Mouse (Mus musculus): ENCODE measurements at regions not wholly inside any gene's neighbourhood (a gene's known extent, or its start where the extent isn't known, plus 50 kb on each side); places are given as distances from the start of the nearest gene placed in this dataset.
"Not testable (repeated sequence)": the region's sequence is repeated elsewhere in the genome, so short reads cannot be mapped to it uniquely, and the experiment has no call there.

GRCm38 (mm10) chr3:117265790-117266189 is 94.9 kb downstream of the Plppr4 start:
- Histone ChIP-seq H3K4me1 (replicated peaks) (no peaks in the 10 kb centered on the region), H3K9ac (no peak overlapping the region), H3K4me3 (no peak overlapping the region), H3K9me3 (replicated peaks) (no peaks in the 10 kb centered on the region), H3K4me2 (no peak overlapping the region), H3K27me3 (replicated peaks) (no peaks in the 10 kb centered on the region), H3K27ac (ENCODE audit: poor library complexity, severe bottlenecking) (no peak overlapping the region), H3K36me3 (no peaks in the 10 kb centered on the region)
- 84% methylated on average over 9 of the region's 9 CpGs for WGBS
- no peak for ATAC-seq (ENCODE audit: insufficient number of reproducible peaks, low FRiP score)

GRCm38 (mm10) chr3:117247833-117248232 is 112.8 kb downstream of the Plppr4 start:
- no peak for ATAC-seq (ENCODE audit: insufficient number of reproducible peaks, low FRiP score)

GRCm38 (mm10) chr3:117241810-117242209 is 118.9 kb downstream of the Plppr4 start:
- Histone ChIP-seq H3K4me1 (replicated peaks) (no peaks in the 10 kb centered on the region), H3K27ac (ENCODE audit: poor library complexity, severe bottlenecking) (no peak overlapping the region), H3K4me2 (no peak overlapping the region), H3K36me3 (no peaks in the 10 kb centered on the region), H3K27me3 (replicated peaks) (no peaks in the 10 kb centered on the region), H3K9me3 (replicated peaks) (peaks cover 6% of the 10 kb centered on the region; the same call in 1 of the 2 replicates), H3K4me3 (no peak overlapping the region), H3K9ac (no peak overlapping the region)
- WGBS = 85% methylated on average over 6 of the region's 6 CpGs
- no peak for ATAC-seq (ENCODE audit: insufficient number of reproducible peaks, low FRiP score)

More at GRCm38 (mm10) chr3:117247833-117248232, 112.8 kb downstream of the Plppr4 start:
- H3K4me2 ChIP-seq = no peak overlapping the region
- H3K4me1 ChIP-seq (replicated peaks) = no peaks in the 10 kb centered on the region
- H3K36me3 ChIP-seq = no peaks in the 10 kb centered on the region
- H3K9ac ChIP-seq = no peak overlapping the region
- no peaks in the 10 kb centered on the region for H3K27me3 ChIP-seq (replicated peaks)
- H3K4me3 ChIP-seq = no peak overlapping the region
- no peaks in the 10 kb centered on the region for H3K9me3 ChIP-seq (replicated peaks)
- H3K27ac ChIP-seq (ENCODE audit: poor library complexity, severe bottlenecking) = no peak overlapping the region

GRCm38 (mm10) chr3:117226616-117227015 is 134.1 kb downstream of the Plppr4 start:
- H3K9me3 ChIP-seq (replicated peaks) = no peaks in the 10 kb centered on the region
- H3K27me3 ChIP-seq (replicated peaks) = no peaks in the 10 kb centered on the region
- H3K27ac ChIP-seq (ENCODE audit: poor library complexity, severe bottlenecking) = no peak overlapping the region
- 76% methylated on average over 3 of the region's 3 CpGs for WGBS
- H3K4me3 ChIP-seq = no peak overlapping the region
- H3K36me3 ChIP-seq = no peaks in the 10 kb centered on the region
- H3K9ac ChIP-seq = no peak overlapping the region
- no peak for ATAC-seq (ENCODE audit: insufficient number of reproducible peaks, low FRiP score)
- no peaks in the 10 kb centered on the region for H3K4me1 ChIP-seq (replicated peaks)
- H3K4me2 ChIP-seq = no peak overlapping the region

DNA sequence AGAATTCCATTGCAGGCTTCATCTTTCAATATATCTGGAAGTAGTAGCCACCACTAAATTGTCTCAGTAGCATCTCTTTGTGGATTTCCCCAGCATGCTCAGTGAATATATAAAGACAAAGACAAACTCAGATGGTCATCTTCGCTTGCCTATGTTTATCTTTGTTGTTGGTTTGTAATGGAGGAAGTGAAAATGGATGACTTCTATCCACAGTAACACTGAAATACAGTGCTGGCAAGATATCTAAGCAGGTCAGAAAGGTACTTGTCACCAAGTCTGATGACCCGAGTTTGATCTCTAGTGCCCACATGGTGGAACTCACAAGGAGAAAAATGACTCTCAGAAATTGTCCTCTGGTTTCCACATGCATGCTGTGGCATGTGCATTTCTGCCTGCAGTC is 135.6 kb downstream of the Plppr4 start:
- ATAC-seq (ENCODE audit: insufficient number of reproducible peaks, low FRiP score) = no peak
- Histone ChIP-seq H3K27ac (ENCODE audit: poor library complexity, severe bottlenecking) (no peak overlapping the region), H3K4me3 (no peak overlapping the region), H3K9me3 (replicated peaks) (no peaks in the 10 kb centered on the region), H3K36me3 (no peaks in the 10 kb centered on the region), H3K9ac (no peak overlapping the region), H3K27me3 (replicated peaks) (no peaks in the 10 kb centered on the region), H3K4me1 (replicated peaks) (no peaks in the 10 kb centered on the region), H3K4me2 (no peak overlapping the region)
- 59% methylated on average over 2 of the region's 2 CpGs for WGBS

DNA sequence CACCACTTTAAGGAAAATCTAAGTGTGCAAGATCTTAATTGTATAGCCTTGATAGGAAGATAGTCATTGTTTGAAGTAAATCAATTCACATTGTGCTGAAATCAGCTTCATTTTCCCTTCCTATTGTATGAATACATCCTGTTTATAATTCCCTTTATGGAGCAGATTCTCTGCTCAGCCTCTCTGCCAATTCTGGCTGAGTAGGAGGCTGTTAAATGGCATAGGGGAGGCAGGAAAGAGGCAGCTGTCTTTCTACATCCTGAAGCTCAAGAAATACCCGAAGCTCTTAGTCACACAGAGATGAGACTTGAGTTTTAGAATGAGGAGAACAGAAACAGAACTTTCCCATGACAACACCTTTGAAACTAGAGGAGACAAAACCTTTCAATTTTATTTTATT is 142.7 kb downstream of the Plppr4 start:
- Histone ChIP-seq H3K9me3 (replicated peaks) (no peaks in the 10 kb centered on the region), H3K4me2 (no peak overlapping the region), H3K4me3 (no peak overlapping the region), H3K9ac (no peak overlapping the region), H3K4me1 (replicated peaks) (no peaks in the 10 kb centered on the region), H3K27me3 (replicated peaks) (no peaks in the 10 kb centered on the region), H3K36me3 (no peaks in the 10 kb centered on the region), H3K27ac (ENCODE audit: poor library complexity, severe bottlenecking) (no peak overlapping the region)
- WGBS = 53% methylated on average over 1 of the region's 1 CpGs
- no peak for ATAC-seq (ENCODE audit: insufficient number of reproducible peaks, low FRiP score)

- WGBS = 67% methylated on average over 1 of the region's 1 CpGs
Measured at GRCm38 (mm10) chr3:117191903-117192302, 168.8 kb downstream of the Plppr4 start.

GRCm38 (mm10) chr3:117188782-117189500 is 171.7 kb downstream of the Plppr4 start:
- Histone ChIP-seq H3K4me3 (no peak overlapping the region), H3K27ac (ENCODE audit: poor library complexity, severe bottlenecking) (no peak overlapping the region), H3K27me3 (replicated peaks) (no peaks in the 10 kb centered on the region), H3K4me2 (no peak overlapping the region), H3K9me3 (replicated peaks) (no peaks in the 10 kb centered on the region), H3K36me3 (no peaks in the 10 kb centered on the region), H3K9ac (no peak overlapping the region), H3K4me1 (replicated peaks) (no peaks in the 10 kb centered on the region)
- WGBS = 54% methylated on average over 3 of the region's 3 CpGs
- ATAC-seq (ENCODE audit: insufficient number of reproducible peaks, low FRiP score) = no peak

More at GRCm38 (mm10) chr3:117191903-117192302, 168.8 kb downstream of the Plppr4 start:
- H3K27ac ChIP-seq (ENCODE audit: poor library complexity, severe bottlenecking) = no peak overlapping the region
- no peak overlapping the region for H3K4me2 ChIP-seq
- H3K27me3 ChIP-seq (replicated peaks) = no peaks in the 10 kb centered on the region
- no peak overlapping the region for H3K9ac ChIP-seq
- ATAC-seq (ENCODE audit: insufficient number of reproducible peaks, low FRiP score) = no peak
- no peak overlapping the region for H3K4me3 ChIP-seq
- no peaks in the 10 kb centered on the region for H3K36me3 ChIP-seq
- H3K9me3 ChIP-seq (replicated peaks) = no peaks in the 10 kb centered on the region
- no peaks in the 10 kb centered on the region for H3K4me1 ChIP-seq (replicated peaks)

DNA sequence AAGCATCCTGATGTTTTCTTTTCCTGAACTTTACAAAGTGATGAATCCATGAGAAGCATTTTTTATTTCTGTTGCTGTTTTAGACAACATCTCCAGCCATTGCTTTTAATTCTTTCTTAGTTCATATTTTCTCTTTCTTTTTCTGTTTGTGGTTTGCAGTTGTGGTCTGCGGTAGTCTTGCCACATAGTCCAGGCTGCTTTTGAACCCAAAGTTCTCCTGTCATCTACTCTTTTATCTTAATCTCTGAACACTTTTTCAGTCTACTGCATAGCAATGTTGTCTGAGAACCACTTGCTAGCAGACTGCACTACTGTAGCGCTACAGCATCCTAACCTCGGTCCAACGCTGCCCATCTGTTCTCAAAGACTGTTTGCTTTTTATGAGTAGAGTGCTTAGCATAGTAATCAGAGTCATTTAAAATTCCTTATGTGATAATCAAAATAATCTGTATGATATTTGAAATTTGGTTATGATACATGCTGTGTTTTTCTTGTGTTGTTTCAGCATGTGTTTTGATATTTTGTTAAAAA is 177.0 kb downstream of the Plppr4 start:
- 96% methylated on average over 4 of the region's 4 CpGs for WGBS
- no peaks in the 10 kb centered on the region for H3K27me3 ChIP-seq (replicated peaks)
- no peaks in the 10 kb centered on the region for H3K4me1 ChIP-seq (replicated peaks)
- H3K4me2 ChIP-seq = no peak overlapping the region
- no peaks in the 10 kb centered on the region for H3K9me3 ChIP-seq (replicated peaks)
- no peaks in the 10 kb centered on the region for H3K36me3 ChIP-seq
- H3K27ac ChIP-seq (ENCODE audit: poor library complexity, severe bottlenecking) = no peak overlapping the region
- no peak overlapping the region for H3K4me3 ChIP-seq
- no peak overlapping the region for H3K9ac ChIP-seq
- no peak for ATAC-seq (ENCODE audit: insufficient number of reproducible peaks, low FRiP score)

- WGBS = 74% methylated on average over 2 of the region's 2 CpGs
- H3K4me1 ChIP-seq (replicated peaks) = no peaks in the 10 kb centered on the region
- no peak for ATAC-seq (ENCODE audit: insufficient number of reproducible peaks, low FRiP score)
- no peak overlapping the region for H3K4me2 ChIP-seq
- H3K4me3 ChIP-seq = no peak overlapping the region
- no peak overlapping the region for H3K27ac ChIP-seq (ENCODE audit: poor library complexity, severe bottlenecking)
- H3K27me3 ChIP-seq (replicated peaks) = no peaks in the 10 kb centered on the region
- H3K36me3 ChIP-seq = no peaks in the 10 kb centered on the region
- H3K9me3 ChIP-seq (replicated peaks) = no peaks in the 10 kb centered on the region
- H3K9ac ChIP-seq = no peak overlapping the region
Measured at GRCm38 (mm10) chr3:117169740-117170139, 190.9 kb downstream of the Plppr4 start.

- no peak overlapping the region for H3K4me2 ChIP-seq
- no peak overlapping the region for H3K4me3 ChIP-seq
- no peaks in the 10 kb centered on the region for H3K9me3 ChIP-seq (replicated peaks)
- H3K27me3 ChIP-seq (replicated peaks) = no peaks in the 10 kb centered on the region
- H3K9ac ChIP-seq = no peak overlapping the region
- peaks cover 4% of the 10 kb centered on the region for H3K4me1 ChIP-seq (replicated peaks)
- no peak for ATAC-seq (ENCODE audit: insufficient number of reproducible peaks, low FRiP score)
- no peak overlapping the region for H3K27ac ChIP-seq (ENCODE audit: poor library complexity, severe bottlenecking)
- H3K36me3 ChIP-seq = no peaks in the 10 kb centered on the region
- 9% methylated on average over 1 of the region's 1 CpGs for WGBS
Measured at GRCm38 (mm10) chr3:117163046-117163445, 194.3 kb upstream of the Palmd start.

DNA sequence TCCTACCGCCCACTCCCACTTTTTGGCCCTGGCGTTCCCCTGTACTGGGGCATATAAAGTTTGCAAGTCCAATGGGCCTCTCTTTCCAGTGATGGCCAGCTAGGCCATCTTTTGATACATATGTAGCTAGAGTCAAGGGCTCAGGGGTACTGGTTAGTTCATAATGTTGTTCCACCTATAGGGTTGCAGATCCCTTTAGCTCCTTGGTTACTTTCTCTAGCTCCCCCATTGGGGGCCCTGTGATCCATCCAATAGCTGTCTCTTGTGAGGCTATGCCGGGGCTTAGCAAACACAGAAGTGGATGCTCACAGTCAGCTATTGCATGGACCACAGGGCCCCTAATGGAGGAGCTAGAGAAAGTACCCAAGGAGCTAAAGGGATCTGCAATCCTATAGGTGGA is 191.9 kb upstream of the Palmd start:
- H3K4me1 ChIP-seq (replicated peaks); H3K27ac ChIP-seq (ENCODE audit: poor library complexity, severe bottlenecking); H3K27me3 ChIP-seq (replicated peaks); H3K9me3 ChIP-seq (replicated peaks); H3K4me3 ChIP-seq; H3K36me3 ChIP-seq; H3K9ac ChIP-seq; H3K4me2 ChIP-seq; ATAC-seq (ENCODE audit: insufficient number of reproducible peaks, low FRiP score): not testable (repeated sequence)
- WGBS = 84% methylated on average over 3 of the region's 3 CpGs
